Mouse (Mus musculus): ENCODE results near the gene Ttll9.

Gene Ttll9

GRCm38 (mm10) chr2:152942898-152943515 lies 19.3 kb upstream of the Ttll9 start:
- no peak for DNase-seq

- no peak for DNase-seq
Observed at GRCm38 (mm10) chr2:152943568-152943967, 18.7 kb upstream of the Ttll9 start.

- DNase-seq: no peak
Observed at GRCm38 (mm10) chr2:152944013-152944412, 18.3 kb upstream of the Ttll9 start.

GRCm38 (mm10) chr2:152947098-152947497 lies 15.2 kb upstream of the Ttll9 start:
- DNase-seq: peak; percentile 28

DNA sequence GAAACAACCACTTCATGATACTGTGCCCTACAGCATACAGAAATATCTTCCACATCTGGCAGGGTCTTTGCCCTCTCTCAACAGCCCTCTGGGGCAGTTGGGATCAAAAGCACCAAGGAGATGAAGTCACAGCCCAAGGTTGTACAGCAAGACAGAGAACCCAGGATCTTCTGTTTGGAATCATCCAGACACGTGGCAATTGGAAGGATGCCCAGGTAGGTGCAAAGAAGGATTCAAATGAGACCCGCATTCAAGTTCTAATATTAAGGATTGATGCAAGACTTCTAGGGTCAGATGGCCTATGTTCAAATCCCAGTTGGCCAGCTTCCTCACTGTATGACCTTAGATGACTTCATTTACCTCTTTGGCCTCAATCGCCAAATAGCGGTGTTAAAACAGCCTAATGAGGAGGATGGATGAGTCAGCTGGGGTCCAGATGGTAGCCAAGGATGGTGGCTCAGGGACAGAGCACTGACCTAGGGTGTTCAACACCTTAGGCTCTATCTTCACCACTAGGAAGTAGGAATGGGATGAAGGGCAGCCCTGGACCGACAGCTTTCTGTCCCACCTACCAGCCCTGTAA lies 13.8 kb upstream of the Ttll9 start:
- peak; percentile 39 for DNase-seq

- DNase-seq: no peak
Observed at GRCm38 (mm10) chr2:152950358-152951064, 11.8 kb upstream of the Ttll9 start.

DNA sequence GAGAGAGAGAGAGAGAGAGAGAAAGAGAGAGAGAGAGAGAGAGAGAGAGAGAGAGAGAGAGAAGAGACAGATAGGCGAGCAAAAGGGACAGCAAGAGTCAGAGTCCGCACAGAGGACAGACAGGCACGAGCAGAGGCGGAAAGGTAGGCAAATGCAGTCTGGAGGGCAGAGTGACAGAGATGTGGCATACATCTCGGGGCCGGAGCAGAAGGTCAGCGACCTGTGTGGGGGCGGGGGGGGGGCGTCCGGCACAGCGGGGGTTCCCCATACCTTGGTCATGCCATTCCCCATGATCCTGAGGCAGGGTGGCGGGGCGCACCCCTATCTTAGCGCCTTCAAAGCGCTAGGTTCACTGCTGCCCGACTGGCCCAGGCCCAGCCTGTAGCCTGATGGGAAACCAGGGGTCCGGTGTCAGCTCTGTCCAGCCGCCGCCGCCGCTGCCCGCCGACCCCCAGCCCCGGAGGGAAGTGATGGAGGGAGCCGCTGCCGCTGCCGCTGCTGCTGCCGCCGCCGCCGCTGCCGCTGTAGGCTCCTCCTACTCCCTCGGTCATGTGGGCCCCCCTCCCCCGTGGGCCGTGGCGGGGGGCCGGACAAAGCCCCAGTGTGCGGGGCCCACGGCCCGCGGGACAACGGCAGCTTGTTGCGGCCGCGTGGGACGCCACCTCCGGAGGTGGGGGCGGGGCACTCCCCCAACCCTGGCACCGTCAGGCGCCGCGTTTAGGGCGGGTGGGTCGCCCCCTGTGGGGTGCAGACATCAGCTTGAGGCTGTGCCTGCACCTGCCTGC lies 11.0 kb upstream of the Ttll9 start, which contains the start of gene Dusp15:
Gene Dusp15 (minus strand): TSS at position 634 of the 785 bp plus-strand sequence.
- DNase-seq: peak; percentile 58

DNA sequence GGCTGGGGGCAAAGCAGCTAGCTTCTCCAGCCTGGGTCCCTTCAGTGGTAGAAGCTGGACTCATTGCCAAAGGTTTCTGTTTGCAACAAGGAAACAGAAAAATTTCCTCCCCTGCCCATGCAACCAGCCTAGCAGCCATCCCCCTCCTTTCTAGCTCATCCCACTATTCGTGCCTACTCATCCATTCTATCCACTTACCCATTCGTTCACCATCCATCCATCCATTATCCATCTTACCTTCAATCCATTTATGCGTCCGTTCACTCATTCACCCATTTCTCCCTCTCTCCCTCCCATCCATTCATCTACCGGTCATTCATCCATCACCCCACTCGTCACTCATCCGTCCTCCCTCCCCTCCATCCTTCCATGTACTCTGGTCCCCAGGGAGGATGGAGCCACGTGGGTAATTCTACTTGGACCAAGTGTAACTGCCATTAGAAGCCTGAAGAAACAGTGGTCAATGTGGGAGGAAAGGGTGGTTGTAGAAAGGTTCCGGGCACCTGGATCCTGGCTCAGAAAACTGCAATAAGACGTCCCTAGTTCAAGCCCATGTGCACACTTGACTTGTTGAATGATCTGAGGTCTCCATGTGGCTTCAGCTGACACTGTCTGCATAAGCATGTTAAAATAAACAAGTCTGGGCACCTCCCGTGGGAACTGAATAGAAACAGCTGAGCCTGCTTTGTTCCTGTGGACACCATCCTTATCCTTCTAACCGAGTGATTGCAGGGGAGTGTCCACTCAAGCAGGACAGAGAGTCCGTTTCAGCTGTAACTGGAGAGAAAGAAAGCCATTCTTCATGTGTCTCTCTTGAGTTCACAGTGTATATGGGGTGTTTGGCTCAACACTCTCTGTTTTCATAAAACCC lies 10.2 kb upstream of the Ttll9 start:
- no peak for DNase-seq

- no peak for DNase-seq
Observed at GRCm38 (mm10) chr2:152958116-152958515, 4.2 kb upstream of the Ttll9 start.

- DNase-seq: no peak
Observed at GRCm38 (mm10) chr2:152965555-152965954, 3.3 kb downstream of the Ttll9 start.

- DNase-seq: no peak
Observed at GRCm38 (mm10) chr2:152976991-152977390, 14.7 kb downstream of the Ttll9 start.

DNA sequence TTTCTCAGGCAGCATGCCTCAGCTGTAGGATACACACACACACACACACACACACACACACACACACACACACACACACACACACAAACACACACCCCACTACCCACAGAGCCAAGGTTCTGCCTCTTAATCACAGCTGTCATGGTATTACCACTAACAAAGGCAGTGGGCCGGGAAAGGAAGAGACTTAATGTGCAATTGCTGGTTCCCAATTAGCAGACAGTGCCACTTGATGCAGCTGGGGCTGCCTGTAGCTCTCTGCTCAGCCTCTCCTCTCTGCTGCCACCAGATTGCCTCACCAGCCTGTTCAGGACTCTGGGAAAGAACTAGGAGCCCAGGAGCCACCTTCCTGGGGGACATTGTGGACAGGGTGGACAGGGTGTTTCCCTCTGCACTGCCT lies 23.3 kb downstream of the Ttll9 start:
- DNase-seq: no peak

- no peak for DNase-seq
Observed at GRCm38 (mm10) chr2:152991529-152991928, 29.2 kb downstream of the Ttll9 start.

GRCm38 (mm10) chr2:152997046-152997445 lies 34.8 kb downstream of the Ttll9 start:
- DNase-seq: no peak

DNA sequence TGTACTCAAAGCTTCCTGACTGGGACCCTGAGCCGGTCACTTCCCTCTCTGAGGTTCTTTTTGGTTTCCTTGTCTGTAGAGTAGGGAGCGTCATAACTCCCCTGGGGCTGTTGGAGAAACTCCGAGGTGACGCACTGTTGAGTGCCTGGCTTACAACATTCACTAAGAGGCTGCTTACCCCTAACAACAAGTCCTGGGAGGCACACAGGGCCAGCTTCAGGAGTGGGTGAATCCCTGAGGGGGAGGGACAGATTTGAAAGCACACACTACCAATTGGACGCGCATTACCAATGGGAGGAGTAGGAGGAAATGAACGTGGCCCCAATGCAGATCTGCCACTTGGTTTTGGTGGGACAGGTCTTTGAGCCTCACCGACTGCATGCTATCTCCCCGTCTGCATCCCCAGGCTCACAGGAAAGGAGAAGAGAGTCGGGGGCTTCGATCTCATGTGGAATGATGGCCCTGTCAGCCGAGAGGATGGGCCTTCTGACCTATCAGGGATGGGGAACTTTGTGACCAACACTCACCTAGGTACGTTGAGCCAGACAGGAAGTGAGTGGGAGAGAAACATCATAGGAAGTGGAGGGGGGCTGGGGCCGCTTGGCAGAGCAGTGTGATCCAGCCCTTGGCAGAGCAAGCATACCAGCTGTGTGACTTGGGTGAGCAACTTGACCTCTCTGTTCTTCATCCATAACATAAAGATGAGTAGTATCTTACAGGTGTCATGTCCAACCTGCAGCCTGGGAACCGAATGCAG lies 40.4 kb downstream of the Ttll9 start:
- DNase-seq: no peak

DNA sequence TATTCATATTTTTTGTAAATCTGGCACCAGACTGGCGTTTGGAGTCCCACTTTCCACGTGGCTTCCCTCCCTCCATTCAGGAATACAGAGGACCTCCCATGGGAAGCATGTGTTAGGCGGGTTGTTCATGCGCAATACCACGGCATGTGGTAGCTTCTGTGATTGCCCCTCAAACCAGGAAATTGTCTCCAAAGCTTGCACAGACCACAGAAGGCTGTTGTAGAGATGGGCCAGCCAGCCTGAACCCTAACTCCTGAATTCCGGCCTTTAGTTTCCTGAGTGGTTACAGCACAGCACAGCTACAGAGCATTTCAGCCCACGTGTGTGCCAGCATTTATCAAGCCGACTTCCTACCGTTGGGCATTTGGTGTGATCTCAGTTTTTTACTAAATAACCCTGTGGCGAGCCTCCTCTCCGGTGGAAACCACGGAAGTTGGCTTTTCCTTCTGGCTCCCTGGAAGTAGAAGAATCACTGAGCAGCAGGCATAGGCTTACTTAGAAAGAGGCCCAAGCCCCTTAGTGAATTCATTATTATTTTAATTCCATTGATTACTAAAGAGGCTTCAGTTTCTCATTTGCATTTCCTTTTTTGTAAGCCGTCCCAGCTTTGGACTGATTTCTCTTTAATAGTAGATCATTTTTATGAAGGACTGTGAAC lies 41.5 kb downstream of the Ttll9 start:
- no peak for DNase-seq

DNA sequence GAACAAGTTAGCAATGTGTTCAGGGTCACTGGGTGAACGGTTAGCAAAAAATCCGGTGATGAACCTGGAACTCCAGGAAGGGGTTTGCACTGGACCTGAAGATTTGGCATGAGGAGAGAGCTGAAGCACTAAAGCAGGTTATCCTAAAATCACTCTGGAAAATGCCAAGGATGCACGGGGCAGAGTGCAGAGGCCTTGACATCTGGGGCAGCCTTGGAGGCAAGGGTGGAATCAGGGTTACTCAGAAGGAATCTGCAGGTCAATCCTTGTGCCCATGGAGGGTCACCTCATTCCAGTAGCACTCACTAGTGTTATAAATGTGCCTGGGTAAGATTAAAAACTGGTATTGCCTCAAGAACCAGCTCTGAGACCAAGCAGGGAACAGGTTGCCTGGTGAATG lies 43.7 kb downstream of the Ttll9 start:
- DNase-seq: no peak

DNA sequence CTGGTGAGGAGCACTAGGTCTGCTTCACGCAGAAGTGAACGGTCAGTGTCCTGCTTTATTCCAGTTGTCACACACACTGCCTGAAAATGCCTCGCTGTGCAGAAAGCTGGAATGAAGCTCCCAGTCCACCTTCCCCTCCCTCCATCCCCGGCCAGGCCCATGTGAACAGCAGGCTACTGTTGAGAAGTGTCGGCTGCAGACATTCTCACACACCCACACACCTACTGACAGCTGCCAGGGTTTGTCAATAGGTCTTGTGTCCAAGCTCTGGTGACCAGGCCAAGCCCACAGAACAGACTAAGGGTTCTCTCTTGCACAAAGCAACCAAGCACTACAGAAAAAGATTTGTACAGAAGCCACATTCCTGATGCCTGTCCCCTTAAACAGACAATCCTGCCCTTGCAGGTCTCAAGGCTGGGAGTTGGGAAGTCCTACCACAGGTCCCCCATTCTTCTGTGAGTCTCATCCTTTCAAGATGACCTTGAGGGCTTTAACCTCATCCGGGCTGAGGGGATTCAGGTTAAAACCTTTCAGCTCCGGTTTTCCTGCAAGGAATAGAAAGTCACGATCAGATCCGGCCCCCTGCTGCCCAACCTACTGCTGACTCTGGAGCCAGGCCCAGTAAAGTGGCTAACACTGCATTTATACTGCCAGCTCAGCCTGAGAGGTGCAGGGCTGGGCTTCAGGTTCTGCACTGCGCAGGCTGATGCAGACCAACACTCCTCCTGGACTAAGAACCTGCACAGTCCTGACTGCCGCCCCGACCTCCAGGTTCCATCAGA lies 47.1 kb downstream of the Ttll9 start:
- DNase-seq: peak; percentile 58

DNA sequence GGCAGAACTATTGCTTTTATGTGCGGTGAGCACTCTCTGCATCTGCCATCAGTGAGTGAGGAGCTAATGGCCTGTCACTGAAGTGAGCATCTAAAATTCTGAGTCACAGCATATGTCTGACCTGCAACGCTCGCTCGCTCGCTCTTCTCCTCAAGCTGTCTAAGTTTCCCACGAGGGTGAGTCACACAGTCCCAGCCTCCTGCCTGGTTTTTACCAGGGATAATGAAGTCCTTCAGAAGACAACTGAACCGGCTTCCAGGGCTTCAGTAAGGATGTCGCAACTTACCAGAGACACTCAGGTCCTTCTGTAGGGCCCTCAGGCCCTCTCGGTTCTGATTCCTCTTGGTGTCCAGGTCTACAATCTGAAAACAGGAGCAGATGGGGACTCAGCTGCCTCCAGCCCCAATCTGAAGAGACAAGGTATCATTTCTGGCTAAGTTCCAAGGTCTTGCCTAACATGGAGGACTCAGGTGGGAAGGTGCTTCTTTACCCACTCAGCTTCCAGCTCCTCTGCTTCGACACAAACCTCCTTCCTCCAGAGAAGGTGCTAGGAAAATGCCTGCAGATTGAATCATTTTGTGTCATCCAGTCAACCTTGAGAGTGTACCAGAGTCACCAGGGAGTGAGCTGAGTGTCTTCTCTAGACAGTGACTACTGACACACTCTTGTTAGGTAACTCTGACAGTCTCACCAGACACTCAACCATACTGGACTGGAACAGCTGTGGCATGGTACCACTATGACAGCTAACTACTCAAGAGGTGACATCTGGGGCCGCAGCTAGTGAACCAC lies 51.6 kb downstream of the Ttll9 start:
- DNase-seq: no peak
